Mouse (Mus musculus): ENCODE measurements at regions not wholly inside any gene's neighbourhood (a gene's known extent, or its start where the extent isn't known, plus 50 kb on each side); places are given as distances from the start of the nearest gene placed in this dataset.

DNA sequence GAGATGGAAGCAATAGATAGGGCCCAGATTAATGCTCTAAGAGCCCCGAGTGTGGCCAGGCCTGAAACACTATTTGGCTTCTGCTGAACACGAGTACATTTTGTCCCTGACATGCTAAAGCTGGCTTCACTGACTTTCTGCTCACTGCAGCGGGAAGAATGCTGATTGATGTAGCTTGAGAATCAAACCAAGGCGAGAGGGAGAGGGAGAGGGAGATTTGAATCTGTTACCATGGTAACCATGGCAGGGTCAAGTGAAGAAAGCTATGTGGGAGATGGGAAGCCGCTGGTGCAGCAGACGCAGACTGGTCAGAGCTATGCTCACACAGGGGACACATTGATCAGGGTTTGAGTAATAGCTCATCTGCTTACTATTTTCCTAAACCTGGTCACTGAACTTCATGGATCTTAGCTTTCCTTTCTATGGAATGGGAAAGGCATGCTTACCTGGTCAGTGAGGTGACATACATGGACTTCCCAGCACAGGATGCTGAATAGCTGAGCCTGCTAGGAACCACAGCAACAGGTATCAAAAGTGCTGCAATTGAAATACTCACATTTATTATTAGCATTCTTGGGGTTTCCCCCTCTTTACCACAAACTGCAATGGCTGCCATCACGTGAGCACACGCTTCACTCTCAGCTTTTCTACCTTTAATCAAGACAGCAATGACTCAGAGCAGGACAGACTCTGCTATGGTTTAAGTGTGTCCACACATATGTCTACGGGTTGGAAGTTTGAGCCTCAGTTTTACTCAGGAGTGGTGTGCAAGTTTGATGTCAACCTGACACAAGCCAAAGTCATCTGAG, 56.9 kb upstream of the Atp1a1 start:
- no peaks in the 10 kb centered on the region; the same call in 1 of the 2 replicates for H3K4me1 ChIP-seq (ENCODE audit: control insufficient read depth, insufficient read depth, low read length)
- H3K36me3 ChIP-seq (ENCODE audit: control insufficient read depth, insufficient read depth, low read length) = no peaks in the 10 kb centered on the region
- H3K27me3 ChIP-seq (ENCODE audit: control insufficient read depth, insufficient read depth, low read length) = no peaks in the 10 kb centered on the region
- no peak overlapping the region for H3K27ac ChIP-seq (ENCODE audit: low read depth, low read length)
- no peaks in the 10 kb centered on the region for H3K9me3 ChIP-seq (replicated peaks; ENCODE audit: control insufficient read depth, low read length)
- H3K9ac ChIP-seq (ENCODE audit: low read depth, low read length) = no peak overlapping the region
- no peak overlapping the region for H3K4me3 ChIP-seq (ENCODE audit: low read depth, low read length)
- H3K4me2 ChIP-seq = no peak overlapping the region
- no peak for ATAC-seq (replicated peaks; ENCODE audit: insufficient number of reproducible peaks, low FRiP score, low TSS enrichment)
- 54% methylated on average over 9 of the region's 9 CpGs for WGBS (ENCODE audit: insufficient replicate concordance)

DNA sequence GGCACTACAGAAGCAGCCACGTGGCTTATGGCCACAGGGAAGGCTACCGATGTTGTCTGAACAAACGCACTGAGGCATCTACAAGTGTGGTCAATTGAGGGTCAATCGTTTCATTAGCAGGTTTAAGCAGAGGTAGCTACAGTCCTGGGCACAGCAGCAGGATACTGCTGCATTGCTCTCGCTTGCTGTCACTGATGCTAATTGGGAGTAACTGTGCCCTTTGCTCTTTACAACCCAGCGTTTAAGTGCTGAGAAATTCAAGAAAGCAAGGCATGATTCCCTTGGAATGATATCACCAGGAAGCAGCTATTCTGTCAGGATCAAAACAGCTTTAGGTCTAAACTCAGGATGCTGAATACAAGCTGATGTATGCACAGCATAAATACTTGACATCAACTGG, 56.2 kb upstream of the Atp1a1 start:
- Histone ChIP-seq H3K36me3 (ENCODE audit: control insufficient read depth, insufficient read depth, low read length) (no peaks in the 10 kb centered on the region), H3K4me1 (ENCODE audit: control insufficient read depth, insufficient read depth, low read length) (no peaks in the 10 kb centered on the region; the same call in 1 of the 2 replicates), H3K27me3 (ENCODE audit: control insufficient read depth, insufficient read depth, low read length) (no peaks in the 10 kb centered on the region), H3K9me3 (replicated peaks; ENCODE audit: control insufficient read depth, low read length) (no peaks in the 10 kb centered on the region), H3K9ac (ENCODE audit: low read depth, low read length) (no peak overlapping the region), H3K4me2 (no peak overlapping the region), H3K4me3 (ENCODE audit: low read depth, low read length) (no peak overlapping the region), H3K27ac (ENCODE audit: low read depth, low read length) (no peak overlapping the region)
- no peak for ATAC-seq (replicated peaks; ENCODE audit: insufficient number of reproducible peaks, low FRiP score, low TSS enrichment)
- WGBS (ENCODE audit: insufficient replicate concordance) = 58% methylated on average over 6 of the region's 6 CpGs

DNA sequence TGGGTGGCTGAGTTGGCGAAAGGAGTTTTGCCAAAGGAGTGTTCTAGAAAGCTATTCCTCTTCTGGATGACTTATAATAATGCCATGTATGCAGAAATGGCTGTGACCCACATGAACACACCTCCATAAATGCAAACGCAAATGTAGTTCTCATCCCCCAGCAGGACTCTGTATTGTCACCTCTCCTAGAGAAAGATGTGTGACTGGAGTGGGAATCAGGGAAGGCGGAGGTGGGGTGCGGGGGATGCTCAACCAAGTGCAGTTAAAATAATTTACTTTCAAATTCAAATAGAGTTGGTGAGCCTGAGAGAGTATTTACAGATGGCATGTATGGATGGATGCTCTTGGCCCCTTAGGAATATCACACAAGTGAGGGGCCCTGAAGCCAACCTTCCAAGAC, 55.7 kb upstream of the Atp1a1 start:
- no peak overlapping the region for H3K9ac ChIP-seq (ENCODE audit: low read depth, low read length)
- 87% methylated on average over 4 of the region's 4 CpGs for WGBS (ENCODE audit: insufficient replicate concordance)
- no peaks in the 10 kb centered on the region; the same call in 1 of the 2 replicates for H3K4me1 ChIP-seq (ENCODE audit: control insufficient read depth, insufficient read depth, low read length)
- no peak overlapping the region for H3K27ac ChIP-seq (ENCODE audit: low read depth, low read length)
- H3K4me3 ChIP-seq (ENCODE audit: low read depth, low read length) = no peak overlapping the region
- no peaks in the 10 kb centered on the region for H3K27me3 ChIP-seq (ENCODE audit: control insufficient read depth, insufficient read depth, low read length)
- H3K4me2 ChIP-seq = no peak overlapping the region
- ATAC-seq (replicated peaks; ENCODE audit: insufficient number of reproducible peaks, low FRiP score, low TSS enrichment) = no peak
- no peaks in the 10 kb centered on the region for H3K9me3 ChIP-seq (replicated peaks; ENCODE audit: control insufficient read depth, low read length)
- no peaks in the 10 kb centered on the region for H3K36me3 ChIP-seq (ENCODE audit: control insufficient read depth, insufficient read depth, low read length)

DNA sequence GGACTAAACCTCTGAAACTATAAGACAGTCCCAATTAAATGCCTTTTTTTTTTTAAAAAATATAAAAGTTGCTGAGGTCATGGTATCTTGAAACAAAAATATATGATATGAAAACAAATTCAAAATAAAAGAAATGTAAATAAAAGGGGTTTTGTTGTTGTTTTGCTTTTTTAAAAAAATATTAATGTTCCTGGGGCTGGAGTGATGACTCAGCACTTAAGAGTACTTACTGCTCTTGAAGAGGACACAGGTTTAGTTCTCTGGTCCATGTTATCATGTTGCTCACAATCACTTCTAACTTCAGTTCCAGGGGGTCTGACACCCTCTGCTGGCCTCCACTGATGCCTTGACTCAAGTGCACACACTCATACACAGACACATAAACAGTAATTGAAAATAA, 53.5 kb upstream of the Atp1a1 start:
- no peaks in the 10 kb centered on the region for H3K27me3 ChIP-seq (ENCODE audit: control insufficient read depth, insufficient read depth, low read length)
- no peaks in the 10 kb centered on the region for H3K9me3 ChIP-seq (replicated peaks; ENCODE audit: control insufficient read depth, low read length)
- no peaks in the 10 kb centered on the region for H3K36me3 ChIP-seq (ENCODE audit: control insufficient read depth, insufficient read depth, low read length)
- H3K27ac ChIP-seq (ENCODE audit: low read depth, low read length) = no peak overlapping the region
- H3K4me1 ChIP-seq (ENCODE audit: control insufficient read depth, insufficient read depth, low read length) = no peaks in the 10 kb centered on the region; the same call in 1 of the 2 replicates
- no peak for ATAC-seq (replicated peaks; ENCODE audit: insufficient number of reproducible peaks, low FRiP score, low TSS enrichment)
- H3K4me2 ChIP-seq = no peak overlapping the region
- no peak overlapping the region for H3K9ac ChIP-seq (ENCODE audit: low read depth, low read length)
- no peak overlapping the region for H3K4me3 ChIP-seq (ENCODE audit: low read depth, low read length)

DNA sequence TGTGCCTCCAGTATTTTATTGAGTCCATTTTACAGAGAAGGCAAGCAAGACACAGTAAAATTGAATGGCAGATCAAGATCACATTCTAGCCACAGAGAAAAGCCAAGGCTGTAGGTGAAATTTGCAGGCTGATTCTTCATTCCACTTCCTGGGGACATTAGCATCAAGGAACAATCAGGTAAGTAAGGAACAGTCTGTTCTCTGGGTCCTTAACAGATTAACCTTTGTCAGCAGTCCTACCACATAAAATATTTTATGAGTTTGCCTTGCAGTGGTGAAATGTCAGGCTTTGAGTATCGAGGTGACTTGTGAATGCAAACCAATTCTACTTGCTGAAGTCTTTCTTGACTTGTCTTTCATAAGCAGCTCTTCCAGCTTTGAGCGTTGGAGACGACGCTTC, 50.2 kb upstream of the Atp1a1 start:
- H3K4me2 ChIP-seq = no peak overlapping the region
- H3K9me3 ChIP-seq (replicated peaks; ENCODE audit: control insufficient read depth, low read length) = no peaks in the 10 kb centered on the region
- no peak overlapping the region for H3K9ac ChIP-seq (ENCODE audit: low read depth, low read length)
- ATAC-seq (replicated peaks; ENCODE audit: insufficient number of reproducible peaks, low FRiP score, low TSS enrichment) = no peak
- H3K27me3 ChIP-seq (ENCODE audit: control insufficient read depth, insufficient read depth, low read length) = no peaks in the 10 kb centered on the region
- no peaks in the 10 kb centered on the region for H3K36me3 ChIP-seq (ENCODE audit: control insufficient read depth, insufficient read depth, low read length)
- H3K27ac ChIP-seq (ENCODE audit: low read depth, low read length) = no peak overlapping the region
- 84% methylated on average over 4 of the region's 4 CpGs for WGBS (ENCODE audit: insufficient replicate concordance)
- H3K4me3 ChIP-seq (ENCODE audit: low read depth, low read length) = no peak overlapping the region
- no peaks in the 10 kb centered on the region for H3K4me1 ChIP-seq (ENCODE audit: control insufficient read depth, insufficient read depth, low read length)
